Mouse (Mus musculus) midbrain, embryonic 16.5 days (tissue): Measurements from ENCODE around the gene P2rx3. TPM values are rescaled to one million over a fixed set of nuclear protein-coding genes. Genes with fewer than 3 reads are reported as not detected.

Source experiments
- ATAC-seq: fragments of 200-750 bp; cut with Nextera tagmentation; 2 replicates; pipeline ENCODE4 v1.8.0; 2017; ENCODE audit warnings: moderate TSS enrichment
- H3K27ac ChIP-seq: fragments of 300-500 bp; sonication (generic); 2 replicates; pipeline ENCODE4 v1.5.1; 2014; ENCODE audit warnings: mild to moderate bottlenecking, low read length, mixed read lengths
- H3K27me3 ChIP-seq: fragments of 300-500 bp; sonication (generic); 2 replicates; pipeline ENCODE4 v1.6.1; 2014; ENCODE audit warnings: low read depth, low read length, mixed read lengths; ENCODE audit not compliant: control insufficient read depth, insufficient read depth
- H3K36me3 ChIP-seq: fragments of 300-500 bp; sonication (generic); 2 replicates; pipeline ENCODE4 v1.6.1; 2014; ENCODE audit warnings: mild to moderate bottlenecking, low read length, moderate library complexity, mixed read lengths; ENCODE audit not compliant: control insufficient read depth, insufficient read depth
- H3K4me1 ChIP-seq: fragments of 300-500 bp; sonication (generic); 2 replicates; pipeline ENCODE4 v1.6.1; 2014; ENCODE audit warnings: mild to moderate bottlenecking, low read length, mixed read lengths; ENCODE audit not compliant: control insufficient read depth, insufficient read depth
- H3K4me2 ChIP-seq: fragments of 300-500 bp; sonication (generic); 2 replicates; pipeline ENCODE4 v1.6.1; 2014; ENCODE audit warnings: mild to moderate bottlenecking, low read length, mixed read lengths
- H3K4me3 ChIP-seq: fragments of 300-500 bp; sonication (generic); 2 replicates; pipeline ENCODE4 v1.5.1; 2014; ENCODE audit warnings: low read depth, mild to moderate bottlenecking, low read length, moderate library complexity, mixed read lengths
- H3K9ac ChIP-seq: fragments of 300-500 bp; sonication (generic); 2 replicates; pipeline ENCODE4 v1.6.1; 2014; ENCODE audit warnings: low read depth, low read length, mixed read lengths
- H3K9me3 ChIP-seq: fragments of 300-500 bp; sonication (generic); replicated peaks from 2 replicates; pipeline ENCODE4 v1.6.1; 2014; ENCODE audit warnings: mild to moderate bottlenecking, low read length, mixed read lengths; ENCODE audit not compliant: control insufficient read depth, poor library complexity, severe bottlenecking
- WGBS: fragments of 180-500 bp; shearing (Covaris S2); extraction: QIAGEN DNeasy Blood & Tissue Kit; methylation state at CpG from one replicate; pipeline ENCODE4 v1.1.7; 2014; 5-methylcytosine and 5-hydroxymethylcytosine counted together
- polyA plus RNA-seq: library from polyadenylated mRNA; unstranded; fragments of >200 nt; fragmentation: Nextera tagmentation; extraction: Ambion mirVana; gene quantifications from 2 replicates; pipeline ENCODE4 v1.2.1, GENCODE M21; 2015

The P2rx3 gene
- 1.4 and 2.1 TPM in 2 replicates for polyA plus RNA-seq

GRCm38 (mm10) chr2:85037047-85038026 is at the start of gene P2rx3, which contains the start of gene Ssrp1:
Gene P2rx3 (minus strand): TSS chr2:85037462.
Gene Ssrp1 (plus strand): TSS chr2:85037234.
- 1% methylated on average over 65 of the region's 66 CpGs for WGBS
- Histone ChIP-seq H3K27me3 (no peaks in the 10 kb centered on the region), H3K4me3 (peak within 1 kb of the TSS; percentile 87), H3K27ac (peak within 1 kb of the TSS; percentile 82), H3K9ac (peak within 1 kb of the TSS; percentile 96), H3K4me1 (peaks cover 16% of the 10 kb centered on the region), H3K4me2 (peak within 1 kb of the TSS; percentile 97), H3K36me3 (peaks cover 21% of the 10 kb centered on the region), H3K9me3 (no peaks in the 10 kb centered on the region)
- peak; percentile 98 for ATAC-seq

- H3K4me3 ChIP-seq, result no peak overlapping the region
- H3K27me3 ChIP-seq, result no peaks in the 10 kb centered on the region
- H3K4me2 ChIP-seq, result no peak overlapping the region
- H3K27ac ChIP-seq, result no peak overlapping the region
- no peaks in the 10 kb centered on the region for H3K9me3 ChIP-seq
- no peaks in the 10 kb centered on the region for H3K4me1 ChIP-seq
- no peak overlapping the region for H3K9ac ChIP-seq
- 89% methylated on average over 5 of the region's 5 CpGs for whole genome bisulfite sequencing
- peaks cover 15% of the 10 kb centered on the region for H3K36me3 ChIP-seq
- no peak for ATAC-seq
These were observed 36.5 kb upstream of the P2rx3 start for GRCm38 (mm10) chr2:85073751-85074150.

- WGBS, result 97% methylated on average over 5 of the region's 5 CpGs
- peaks cover 15% of the 10 kb centered on the region for H3K36me3 ChIP-seq
- ATAC-seq, result no peak
- H3K4me1 ChIP-seq, result no peaks in the 10 kb centered on the region
- no peaks in the 10 kb centered on the region for H3K9me3 ChIP-seq
- no peak overlapping the region for H3K27ac ChIP-seq
- no peak overlapping the region for H3K4me3 ChIP-seq
- no peak overlapping the region for H3K9ac ChIP-seq
- H3K27me3 ChIP-seq, result no peaks in the 10 kb centered on the region
- no peak overlapping the region for H3K4me2 ChIP-seq
These were observed 34.7 kb upstream of the P2rx3 start for GRCm38 (mm10) chr2:85071921-85072320.

- Histone ChIP-seq H3K27me3 (no peaks in the 10 kb centered on the region), H3K4me3 (no peak overlapping the region), H3K9ac (no peak overlapping the region), H3K36me3 (peaks cover 15% of the 10 kb centered on the region), H3K4me1 (no peaks in the 10 kb centered on the region), H3K9me3 (no peaks in the 10 kb centered on the region), H3K27ac (no peak overlapping the region), H3K4me2 (no peak overlapping the region)
- WGBS, result 72% methylated on average over 15 of the region's 15 CpGs
- ATAC-seq, result no peak
These were observed 32.8 kb upstream of the P2rx3 start for GRCm38 (mm10) chr2:85070086-85070485.

GRCm38 (mm10) chr2:85068626-85069025 is 31.4 kb upstream of the P2rx3 start:
- H3K4me1 ChIP-seq, result no peaks in the 10 kb centered on the region
- ATAC-seq, result no peak
- 87% methylated on average over 2 of the region's 2 CpGs for WGBS
- H3K4me3 ChIP-seq, result no peak overlapping the region
- H3K4me2 ChIP-seq, result no peak overlapping the region
- no peak overlapping the region for H3K27ac ChIP-seq
- no peak overlapping the region for H3K9ac ChIP-seq
- H3K9me3 ChIP-seq, result no peaks in the 10 kb centered on the region
- H3K27me3 ChIP-seq, result no peaks in the 10 kb centered on the region
- peaks cover 17% of the 10 kb centered on the region for H3K36me3 ChIP-seq

- ATAC-seq, result no peak
These were observed 30.8 kb upstream of the P2rx3 start for GRCm38 (mm10) chr2:85067903-85068625.

GRCm38 (mm10) chr2:85066937-85067336 is 29.7 kb upstream of the P2rx3 start:
- Histone ChIP-seq H3K4me3 (no peak overlapping the region), H3K27ac (no peak overlapping the region), H3K4me2 (no peak overlapping the region), H3K36me3 (peaks cover 22% of the 10 kb centered on the region), H3K27me3 (no peaks in the 10 kb centered on the region), H3K9ac (no peak overlapping the region), H3K9me3 (no peaks in the 10 kb centered on the region), H3K4me1 (no peaks in the 10 kb centered on the region)
- ATAC-seq, result no peak
- 97% methylated on average over 5 of the region's 5 CpGs for WGBS

More at GRCm38 (mm10) chr2:85067903-85068625, 30.8 kb upstream of the P2rx3 start:
- Histone ChIP-seq H3K4me1 (no peaks in the 10 kb centered on the region), H3K4me3 (no peak overlapping the region), H3K9me3 (no peaks in the 10 kb centered on the region), H3K9ac (no peak overlapping the region), H3K4me2 (no peak overlapping the region), H3K27me3 (no peaks in the 10 kb centered on the region), H3K27ac (no peak overlapping the region), H3K36me3 (peaks cover 22% of the 10 kb centered on the region)
- 77% methylated on average over 10 of the region's 10 CpGs for WGBS

GRCm38 (mm10) chr2:85065141-85065875 is 28.0 kb upstream of the P2rx3 start:
- Histone ChIP-seq H3K4me3 (no peak overlapping the region), H3K9ac (no peak overlapping the region), H3K27me3 (no peaks in the 10 kb centered on the region), H3K27ac (no peak overlapping the region), H3K36me3 (peaks cover 19% of the 10 kb centered on the region), H3K9me3 (no peaks in the 10 kb centered on the region), H3K4me2 (no peak overlapping the region), H3K4me1 (peaks cover 2% of the 10 kb centered on the region; the same call in 1 of the 2 replicates)
- no peak for ATAC-seq
- WGBS, result 93% methylated on average over 12 of the region's 12 CpGs
